Mouse (Mus musculus) hindbrain, embryonic 16.5 days (tissue): ENCODE measurements around the gene Auts2. TPM values are rescaled to one million over a fixed set of nuclear protein-coding genes. Genes with fewer than 3 reads are reported as not detected.

Experiments used
- ATAC-seq: fragments of 200-750 bp; cut with Nextera tagmentation; 2 replicates; pipeline ENCODE4 v1.8.0; 2017; ENCODE audit warnings: moderate TSS enrichment, moderate library complexity
- H3K27ac ChIP-seq: fragments of 300-500 bp; sonication (generic); 2 replicates; pipeline ENCODE4 v1.5.1; 2014; ENCODE audit warnings: low read depth, mild to moderate bottlenecking, control low read depth, low read length, moderate library complexity
- H3K27me3 ChIP-seq: fragments of 300-500 bp; sonication (generic); replicated peaks from 2 replicates; pipeline ENCODE4 v1.6.1; 2014; ENCODE audit warnings: low read length; ENCODE audit not compliant: control insufficient read depth, insufficient read depth
- H3K36me3 ChIP-seq: fragments of 300-500 bp; sonication (generic); 2 replicates; pipeline ENCODE4 v1.6.1; 2014; ENCODE audit warnings: mild to moderate bottlenecking, low read length, moderate library complexity, mixed read lengths; ENCODE audit not compliant: control insufficient read depth, insufficient read depth
- H3K4me1 ChIP-seq: fragments of 300-500 bp; sonication (generic); 2 replicates; pipeline ENCODE4 v1.6.1; 2014; ENCODE audit warnings: low read depth, low read length; ENCODE audit not compliant: control insufficient read depth, insufficient read depth
- H3K4me2 ChIP-seq: fragments of 300-500 bp; sonication (generic); 2 replicates; pipeline ENCODE4 v1.6.1; 2014; ENCODE audit warnings: mild to moderate bottlenecking, low read length, control low read depth, moderate library complexity
- H3K4me3 ChIP-seq: fragments of 300-500 bp; sonication (generic); 2 replicates; pipeline ENCODE4 v1.5.1; 2014; ENCODE audit warnings: mild to moderate bottlenecking, low read length, control low read depth, moderate library complexity
- H3K9ac ChIP-seq: fragments of 300-500 bp; sonication (generic); 2 replicates; pipeline ENCODE4 v1.6.1; 2014; ENCODE audit warnings: low read depth, mild to moderate bottlenecking, control low read depth, low read length, moderate library complexity
- H3K9me3 ChIP-seq: fragments of 300-500 bp; sonication (generic); 2 replicates; pipeline ENCODE4 v1.6.1; 2014; ENCODE audit warnings: mild to moderate bottlenecking, low read length, moderate library complexity; ENCODE audit not compliant: control insufficient read depth
- WGBS: fragments of 180-500 bp; shearing (Covaris S2); extraction: QIAGEN DNeasy Blood & Tissue Kit; methylation state at CpG from one replicate; pipeline ENCODE4 v1.1.7; 2014; 5-methylcytosine and 5-hydroxymethylcytosine counted together
- polyA plus RNA-seq: library from polyadenylated mRNA; unstranded; fragments of >200 nt; fragmentation: Nextera tagmentation; extraction: Ambion mirVana; gene quantifications from 2 replicates; pipeline ENCODE4 v1.2.1, GENCODE M21; 2015

Auts2 gene
- polyA plus RNA-seq, 1 experiment from 2014 or later, result 43.2 TPM

- Histone ChIP-seq H3K27ac (no peak overlapping the region), H3K4me2 (no peak overlapping the region), H3K4me3 (no peak overlapping the region), H3K9me3 (no peaks in the 10 kb centered on the region), H3K27me3 (no peaks in the 10 kb centered on the region), H3K9ac (no peak overlapping the region), H3K36me3 (peaks cover 33% of the 10 kb centered on the region), H3K4me1 (peaks cover 3% of the 10 kb centered on the region; the same call in 1 of the 2 replicates)
- no peak for ATAC-seq
- 74% methylated on average over 2 of the region's 2 CpGs for WGBS
Measured at GRCm38 (mm10) chr5:131459549-131459948, 1083.6 kb downstream of the Auts2 start.

DNA sequence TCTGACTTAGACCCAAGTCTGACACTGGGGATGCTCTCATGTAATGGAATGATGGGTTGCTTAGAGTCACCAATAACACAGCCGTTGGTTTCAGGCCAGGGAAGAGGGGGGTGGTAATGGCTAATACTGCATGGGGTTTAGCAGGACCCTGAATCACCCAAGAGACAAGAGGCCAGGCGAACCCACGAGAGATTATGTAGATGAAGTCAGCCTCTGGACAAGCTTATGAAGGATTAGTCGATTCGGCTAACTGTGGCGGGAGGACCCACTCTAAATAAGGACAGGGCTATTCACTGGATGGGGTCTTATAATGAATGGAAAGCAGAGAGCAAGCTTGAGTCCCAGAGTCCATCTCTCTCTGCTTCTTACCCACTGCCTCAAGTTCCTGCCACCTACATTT, 1084.4 kb downstream of the Auts2 start:
- no peak overlapping the region for H3K27ac ChIP-seq
- H3K4me2 ChIP-seq, result no peak overlapping the region
- no peak overlapping the region for H3K9ac ChIP-seq
- H3K36me3 ChIP-seq, result peaks cover 33% of the 10 kb centered on the region
- ATAC-seq, result no peak
- H3K4me3 ChIP-seq, result no peak overlapping the region
- H3K27me3 ChIP-seq, result no peaks in the 10 kb centered on the region
- 72% methylated on average over 6 of the region's 6 CpGs for WGBS
- H3K9me3 ChIP-seq, result no peaks in the 10 kb centered on the region
- H3K4me1 ChIP-seq, result peaks cover 1% of the 10 kb centered on the region; the same call in 1 of the 2 replicates

GRCm38 (mm10) chr5:131457999-131458398, 1085.1 kb downstream of the Auts2 start:
- no peaks in the 10 kb centered on the region for H3K9me3 ChIP-seq
- WGBS, result 39% methylated on average over 7 of the region's 7 CpGs
- H3K27ac ChIP-seq, result no peak overlapping the region
- ATAC-seq, result peak; percentile 69
- H3K9ac ChIP-seq, result no peak overlapping the region
- H3K27me3 ChIP-seq, result no peaks in the 10 kb centered on the region
- no peak overlapping the region for H3K4me2 ChIP-seq
- peaks cover 33% of the 10 kb centered on the region for H3K36me3 ChIP-seq
- no peaks in the 10 kb centered on the region for H3K4me1 ChIP-seq
- no peak overlapping the region for H3K4me3 ChIP-seq

DNA sequence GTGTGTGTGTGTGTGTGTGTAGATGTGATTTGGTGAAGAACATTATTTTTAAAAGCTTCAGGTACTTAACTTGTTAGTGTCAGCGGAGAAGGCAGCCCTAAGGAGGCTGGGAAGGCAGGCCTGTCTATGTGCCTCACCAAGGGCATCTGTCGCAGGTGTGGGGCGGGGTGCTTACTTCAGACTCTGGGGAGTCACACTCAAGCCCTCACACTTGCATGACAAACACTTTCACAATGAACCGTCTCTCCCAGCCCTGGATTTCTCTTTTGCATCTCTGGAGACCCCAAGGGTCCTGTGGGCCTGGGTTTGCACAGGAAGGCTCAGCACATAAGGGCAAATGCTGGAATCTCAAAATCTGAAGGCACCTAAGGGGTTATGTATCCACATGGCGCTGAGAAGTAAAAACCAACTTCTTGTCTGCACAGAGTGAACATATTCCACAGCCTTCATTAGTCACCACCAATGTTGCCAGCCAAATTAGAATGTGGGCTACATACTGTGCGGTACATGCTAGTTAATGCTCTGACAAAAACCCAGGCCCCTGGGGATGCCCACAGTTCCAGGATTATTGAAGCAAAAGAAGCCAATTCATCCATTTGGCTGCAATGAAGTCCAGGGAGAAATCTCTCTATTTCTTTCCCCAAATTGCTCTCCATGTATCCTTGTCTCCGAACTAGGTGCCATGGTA, 1093.8 kb downstream of the Auts2 start:
- ATAC-seq, result 0 out of 2 replicates have a peak, but pooled peaks have one; percentile 35
- no peak overlapping the region for H3K4me2 ChIP-seq
- no peak overlapping the region for H3K9ac ChIP-seq
- 80% methylated on average over 7 of the region's 7 CpGs for WGBS
- H3K4me1 ChIP-seq, result no peaks in the 10 kb centered on the region
- no peaks in the 10 kb centered on the region for H3K9me3 ChIP-seq
- no peak overlapping the region for H3K4me3 ChIP-seq
- peaks cover 41% of the 10 kb centered on the region for H3K36me3 ChIP-seq
- no peaks in the 10 kb centered on the region for H3K27me3 ChIP-seq
- H3K27ac ChIP-seq, result no peak overlapping the region

- Histone ChIP-seq H3K4me2 (no peak overlapping the region), H3K4me1 (peaks cover 2% of the 10 kb centered on the region; the same call in 1 of the 2 replicates), H3K9me3 (no peaks in the 10 kb centered on the region; the same call in 1 of the 2 replicates), H3K9ac (no peak overlapping the region), H3K27ac (no peak overlapping the region; the same call in 1 of the 2 replicates), H3K4me3 (no peak overlapping the region), H3K27me3 (no peaks in the 10 kb centered on the region), H3K36me3 (peaks cover 21% of the 10 kb centered on the region)
- ATAC-seq, result no peak
- WGBS, result 55% methylated on average over 10 of the region's 10 CpGs
Measured at GRCm38 (mm10) chr5:131435239-131435876, 1107.8 kb downstream of the Auts2 start.

DNA sequence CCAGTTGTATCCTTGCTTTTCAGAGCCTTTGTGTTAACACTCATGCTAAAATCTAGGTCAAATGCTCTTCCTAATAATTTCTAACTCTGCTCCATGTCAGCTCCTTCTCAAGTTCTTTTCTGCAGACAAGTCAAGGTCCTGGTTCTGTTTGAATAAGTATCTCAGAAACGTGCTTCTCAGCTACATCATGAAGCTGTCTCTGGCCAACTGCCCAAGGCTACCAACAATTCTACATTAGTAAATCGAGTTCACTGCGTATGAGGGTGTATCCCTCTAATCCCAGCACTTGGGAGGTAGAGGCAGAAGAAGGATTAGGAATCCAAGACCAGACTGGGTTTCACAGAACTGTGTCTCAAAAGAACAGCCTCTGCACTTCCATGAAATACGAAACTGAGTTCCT, 1109.9 kb downstream of the Auts2 start:
- no peaks in the 10 kb centered on the region for H3K27me3 ChIP-seq
- no peak for ATAC-seq
- H3K4me2 ChIP-seq, result no peak overlapping the region
- H3K9ac ChIP-seq, result no peak overlapping the region
- WGBS, result 84% methylated on average over 4 of the region's 4 CpGs
- H3K4me3 ChIP-seq, result no peak overlapping the region
- H3K36me3 ChIP-seq, result peaks cover 5% of the 10 kb centered on the region
- no peaks in the 10 kb centered on the region for H3K9me3 ChIP-seq
- no peak overlapping the region for H3K27ac ChIP-seq
- H3K4me1 ChIP-seq, result peaks cover 5% of the 10 kb centered on the region; the same call in 1 of the 2 replicates

GRCm38 (mm10) chr5:131431896-131432295, 1111.2 kb downstream of the Auts2 start:
- H3K4me1 ChIP-seq, result peaks cover 5% of the 10 kb centered on the region; the same call in 1 of the 2 replicates

DNA sequence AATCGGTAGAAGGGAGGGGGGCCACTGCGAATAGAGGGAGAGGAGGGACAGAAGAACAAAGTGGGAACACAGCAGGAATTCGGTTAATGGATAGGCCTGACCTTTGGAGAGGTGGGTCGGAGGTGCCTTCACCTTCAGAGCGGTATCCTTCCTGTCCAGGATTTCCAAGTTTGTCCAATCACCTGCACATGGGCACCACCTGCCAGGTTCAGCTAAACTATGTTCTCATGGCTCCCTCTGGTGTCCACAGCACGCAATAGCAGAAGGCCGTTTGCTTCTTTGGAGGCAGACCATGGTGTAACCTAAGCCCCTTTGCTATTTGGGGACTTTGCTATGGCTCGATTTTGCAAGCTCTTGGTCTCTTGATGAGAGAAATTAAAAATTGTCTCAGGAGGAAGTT, 1113.0 kb downstream of the Auts2 start:
- 31% methylated on average over 8 of the region's 8 CpGs for WGBS
- 0 out of 2 replicates have a peak, but pooled peaks have one; percentile 12 for ATAC-seq

More at GRCm38 (mm10) chr5:131431896-131432295, 1111.2 kb downstream of the Auts2 start:
- no peak overlapping the region for H3K9ac ChIP-seq
- H3K9me3 ChIP-seq, result no peaks in the 10 kb centered on the region
- no peaks in the 10 kb centered on the region for H3K36me3 ChIP-seq
- no peak overlapping the region for H3K27ac ChIP-seq
- no peak overlapping the region for H3K4me3 ChIP-seq
- ATAC-seq, result no peak
- H3K27me3 ChIP-seq, result no peaks in the 10 kb centered on the region
- H3K4me2 ChIP-seq, result no peak overlapping the region
- WGBS, result 92% methylated on average over 7 of the region's 7 CpGs

GRCm38 (mm10) chr5:131429563-131429962, 1113.6 kb downstream of the Auts2 start:
- Histone ChIP-seq H3K27ac (no peak overlapping the region), H3K9ac (no peak overlapping the region), H3K4me1 (peaks cover 3% of the 10 kb centered on the region; the same call in 1 of the 2 replicates), H3K27me3 (no peaks in the 10 kb centered on the region), H3K9me3 (no peaks in the 10 kb centered on the region), H3K36me3 (no peaks in the 10 kb centered on the region), H3K4me3 (no peak overlapping the region), H3K4me2 (no peak overlapping the region)
- no peak for ATAC-seq
- WGBS, result 57% methylated on average over 6 of the region's 6 CpGs

More for the DNA sequence above, 1113.0 kb downstream of the Auts2 start:
- Histone ChIP-seq H3K4me1 (peaks cover 3% of the 10 kb centered on the region; the same call in 1 of the 2 replicates), H3K4me2 (no peak overlapping the region), H3K27me3 (no peaks in the 10 kb centered on the region), H3K4me3 (no peak overlapping the region), H3K27ac (no peak overlapping the region), H3K36me3 (no peaks in the 10 kb centered on the region), H3K9ac (no peak overlapping the region), H3K9me3 (no peaks in the 10 kb centered on the region)
